ENCODE assay signal across 7 mouse cellular contexts in genomic region chr14:120911388-120911901, GRCm38 (mm10). TPM values are rescaled to one million over a fixed set of nuclear protein-coding genes. Genes with fewer than 3 reads are reported as not detected.
DNase-seq lines count a peak whose midpoint lies in the region; ATAC-seq and TF ChIP-seq lines count a peak whose summit lies in the region.

No protein-coding gene starts in this region.

- peak overlapping the region; percentile 88 for H3K4me3 ChIP-seq in forebrain, embryonic 16.5 days (replicated peaks; ENCODE audit: low read length)
- H3K4me3 ChIP-seq in hindbrain, embryonic 16.5 days (ENCODE audit: low read length): peak overlapping the region; percentile 95
- H3K4me3 ChIP-seq in limb, embryonic 15.5 days: peak overlapping the region; percentile 90
- H3K4me3 ChIP-seq in midbrain, embryonic 15.5 days: peak overlapping the region; percentile 97
- H3K4me3 ChIP-seq in spleen, adult 2 months (ENCODE audit: extremely low read depth, insufficient read depth, insufficient read length): peak overlapping the region; percentile 99

- H3K9ac ChIP-seq in forebrain, embryonic 16.5 days (replicated peaks; ENCODE audit: low read depth, low read length): peak overlapping the region; percentile 90
- peak overlapping the region; percentile 91 for H3K9ac ChIP-seq in hindbrain, embryonic 16.5 days (ENCODE audit: low read depth, low read length)
- H3K9ac ChIP-seq in limb, embryonic 15.5 days: peak overlapping the region; percentile 82
- peak overlapping the region; percentile 85 for H3K9ac ChIP-seq in midbrain, embryonic 15.5 days

- peak overlapping the region; percentile 86 for H3K27ac ChIP-seq in forebrain, embryonic 16.5 days (ENCODE audit: low read length)
- peak overlapping the region; percentile 93 for H3K27ac ChIP-seq in hindbrain, embryonic 16.5 days (ENCODE audit: low read depth, low read length)
- H3K27ac ChIP-seq in limb, embryonic 15.5 days: peak overlapping the region; percentile 92
- H3K27ac ChIP-seq in midbrain, embryonic 15.5 days: peak overlapping the region; percentile 90
- peak overlapping the region; percentile 88 for H3K27ac ChIP-seq in spleen, adult 2 months (ENCODE audit: insufficient read depth, low read length)

- H3K4me2 ChIP-seq in forebrain, embryonic 16.5 days (ENCODE audit: low read length): peak overlapping the region; percentile 87
- H3K4me2 ChIP-seq in hindbrain, embryonic 16.5 days (ENCODE audit: low read length): peak overlapping the region; percentile 77
- peak overlapping the region; percentile 53 for H3K4me2 ChIP-seq in limb, embryonic 15.5 days
- peak overlapping the region; percentile 95 for H3K4me2 ChIP-seq in midbrain, embryonic 15.5 days

- peak; percentile 59 for DNase-seq in R1 (ENCODE audit: low read depth, low spot score)
- peak; percentile 22 to 33 for DNase-seq in spleen, adult 2 months (ENCODE audit: low read depth in 1 of 2, low spot score in 2 of 2)

- peaks cover 13% of the 10 kb centered on the region for H3K4me1 ChIP-seq in forebrain, embryonic 16.5 days (replicated peaks; ENCODE audit: control insufficient read depth, insufficient read depth, low read length)
- H3K4me1 ChIP-seq in hindbrain, embryonic 16.5 days (ENCODE audit: control insufficient read depth, insufficient read depth, low read depth, low read length): peaks cover 13% of the 10 kb centered on the region
- peaks cover 13% of the 10 kb centered on the region for H3K4me1 ChIP-seq in limb, embryonic 15.5 days
- peaks cover 20% of the 10 kb centered on the region for H3K4me1 ChIP-seq in midbrain, embryonic 15.5 days
- peaks cover 2% of the 10 kb centered on the region for H3K4me1 ChIP-seq in spleen, adult 2 months (ENCODE audit: control insufficient read depth, insufficient read depth, insufficient read length)

- WGBS in forebrain, embryonic 16.5 days: 0% methylated on average over 45 of the region's 63 CpGs
- WGBS in hindbrain, embryonic 16.5 days: under 1% methylated on average over 52 of the region's 63 CpGs
- under 1% methylated on average over 42 of the region's 63 CpGs for WGBS in limb, embryonic 15.5 days
- WGBS in midbrain, embryonic 15.5 days: 0% methylated on average over 53 of the region's 63 CpGs
- WGBS in spleen, adult 2 months: 1% methylated on average over 61 of the region's 63 CpGs

- no peak for TF ChIP-seq CTCF in spleen, adult 2 months (IDR thresholded peaks at IDR 0.05; ENCODE audit: extremely low read depth, insufficient read depth, insufficient read length, insufficient replicate concordance)

- TF ChIP-seq POLR2A in spleen, adult 2 months (IDR thresholded peaks at IDR 0.05; ENCODE audit: low read depth, low read length): no peak

- H3K9me3 ChIP-seq in forebrain, embryonic 16.5 days (ENCODE audit: control insufficient read depth, low read length): no peaks in the 10 kb centered on the region
- no peaks in the 10 kb centered on the region for H3K9me3 ChIP-seq in hindbrain, embryonic 16.5 days (ENCODE audit: control insufficient read depth, low read length)
- H3K9me3 ChIP-seq in limb, embryonic 15.5 days: no peaks in the 10 kb centered on the region
- H3K9me3 ChIP-seq in midbrain, embryonic 15.5 days: no peaks in the 10 kb centered on the region

- H3K36me3 ChIP-seq in forebrain, embryonic 16.5 days (ENCODE audit: control insufficient read depth, insufficient read depth): no peaks in the 10 kb centered on the region
- no peaks in the 10 kb centered on the region for H3K36me3 ChIP-seq in hindbrain, embryonic 16.5 days (ENCODE audit: control insufficient read depth, insufficient read depth, low read length)
- no peaks in the 10 kb centered on the region for H3K36me3 ChIP-seq in limb, embryonic 15.5 days
- H3K36me3 ChIP-seq in midbrain, embryonic 15.5 days (replicated peaks): no peaks in the 10 kb centered on the region
- H3K36me3 ChIP-seq in spleen, adult 2 months (ENCODE audit: control insufficient read depth, insufficient read depth, low read length): no peaks in the 10 kb centered on the region

- H3K27me3 ChIP-seq in forebrain, embryonic 16.5 days (replicated peaks; ENCODE audit: control insufficient read depth, insufficient read depth, low read length): no peaks in the 10 kb centered on the region
- no peaks in the 10 kb centered on the region for H3K27me3 ChIP-seq in hindbrain, embryonic 16.5 days (replicated peaks; ENCODE audit: control insufficient read depth, insufficient read depth, low read length)
- no peaks in the 10 kb centered on the region for H3K27me3 ChIP-seq in limb, embryonic 15.5 days
- H3K27me3 ChIP-seq in midbrain, embryonic 15.5 days (replicated peaks): no peaks in the 10 kb centered on the region
- H3K27me3 ChIP-seq in spleen, adult 2 months (ENCODE audit: control insufficient read depth, insufficient read depth, low read length): no peaks in the 10 kb centered on the region

- peak; percentile 38; the same call in 1 of the 2 replicates for ATAC-seq in cerebellum, adult (ENCODE audit: insufficient number of reproducible peaks, low FRiP score, low TSS enrichment)
- ATAC-seq in forebrain, embryonic 16.5 days: peak; percentile 31
- peak; percentile 51 for ATAC-seq in hindbrain, embryonic 16.5 days
- ATAC-seq in limb, embryonic 15.5 days (ENCODE audit: insufficient number of reproducible peaks, low FRiP score, low TSS enrichment, low read depth): peak; percentile 1; the same call in 1 of the 2 replicates
- ATAC-seq in midbrain, embryonic 15.5 days (replicated peaks): peak; percentile 57

RNA-seq across cellular contexts. Expression of gene Ipo5, which starts 0.4 kb away (rescaled TPM):
- 84.9 and 104 TPM in 2 replicates for polyA plus RNA-seq in forebrain, embryonic 16.5 days (2015; fragmentation: Nextera tagmentation; extraction: Ambion mirVana)
- polyA plus RNA-seq in hindbrain, embryonic 16.5 days (2015; fragmentation: Nextera tagmentation; extraction: Ambion mirVana): 53.8 and 59.6 TPM in 2 replicates
- 69.4 and 74.7 TPM in 2 replicates for polyA plus RNA-seq in limb, embryonic 15.5 days (2015; fragmentation: Nextera tagmentation; extraction: Ambion mirVana)
- polyA plus RNA-seq in midbrain, embryonic 15.5 days (2015; fragmentation: Nextera tagmentation; extraction: Ambion mirVana): 57.5 and 58.2 TPM in 2 replicates
- 10.9 and 11.0 TPM in 2 replicates for polyA plus RNA-seq in spleen, adult 2 months (2012; rRNA removed)

Comparison
In these comparisons a context has a peak if more than half of its experiments do, and no peak if none do; other contexts are left out.
1. Peak in every context shown above with its lines: DNase-seq, ATAC-seq, H3K4me3 ChIP-seq and H3K27ac ChIP-seq.
2. ATAC-seq: peak in every context shown above with its lines; median percentile 57 in midbrain, embryonic 15.5 days; 51 in hindbrain, embryonic 16.5 days; 38 in cerebellum, adult; 31 in forebrain, embryonic 16.5 days; 1 in limb, embryonic 15.5 days.